Mouse (Mus musculus) stomach, embryonic 15.5 days (tissue): Measurements from ENCODE around the gene Tmem221. TPM values are rescaled to one million over a fixed set of nuclear protein-coding genes. Genes with fewer than 3 reads are reported as not detected.

Source experiments
- ATAC-seq: fragments of 200-750 bp; cut with Nextera tagmentation; 2 replicates; pipeline ENCODE4 v1.8.0; 2017; ENCODE audit warnings: low read depth, moderate number of reproducible peaks, moderate TSS enrichment; ENCODE audit not compliant: insufficient read depth, low FRiP score
- H3K27ac ChIP-seq: fragments of 300-500 bp; sonication (generic); 2 replicates; pipeline ENCODE4 v1.5.1; 2015; ENCODE audit warnings: mild to moderate bottlenecking, inconsistent platforms
- H3K27me3 ChIP-seq: fragments of 300-500 bp; sonication (generic); replicated peaks from 2 replicates; pipeline ENCODE4 v1.6.1; 2015; ENCODE audit warnings: inconsistent platforms
- H3K36me3 ChIP-seq: fragments of 300-500 bp; sonication (generic); 2 replicates; pipeline ENCODE4 v1.6.1; 2015; ENCODE audit warnings: inconsistent platforms
- H3K4me1 ChIP-seq: fragments of 300-500 bp; sonication (generic); 2 replicates; pipeline ENCODE4 v1.6.1; 2015; ENCODE audit warnings: inconsistent platforms
- H3K4me2 ChIP-seq: fragments of 300-500 bp; sonication (generic); 2 replicates; pipeline ENCODE4 v1.6.1; 2015; ENCODE audit warnings: mild to moderate bottlenecking, inconsistent platforms
- H3K4me3 ChIP-seq: fragments of 300-500 bp; sonication (generic); replicated peaks from 2 replicates; pipeline ENCODE4 v1.5.1; 2015; ENCODE audit warnings: inconsistent platforms
- H3K9ac ChIP-seq: fragments of 300-500 bp; sonication (generic); 2 replicates; pipeline ENCODE4 v1.6.1; 2015; ENCODE audit warnings: inconsistent platforms
- H3K9me3 ChIP-seq: fragments of 300-500 bp; sonication (generic); 2 replicates; pipeline ENCODE4 v1.6.1; 2016; ENCODE audit warnings: inconsistent platforms
- WGBS: fragments of 180-500 bp; shearing (Covaris S2); methylation state at CpG from one replicate; pipeline ENCODE4 v1.1.7; 2015; 5-methylcytosine and 5-hydroxymethylcytosine counted together
- polyA plus RNA-seq: library from polyadenylated mRNA; unstranded; fragments of >200 nt; fragmentation: Nextera tagmentation; extraction: Ambion mirVana; gene quantifications from 2 replicates; pipeline ENCODE4 v1.2.1, GENCODE M21; 2015

The Tmem221 gene
- polyA plus RNA-seq, 1 experiment from 2014 or later, result 4.0 TPM

DNA sequence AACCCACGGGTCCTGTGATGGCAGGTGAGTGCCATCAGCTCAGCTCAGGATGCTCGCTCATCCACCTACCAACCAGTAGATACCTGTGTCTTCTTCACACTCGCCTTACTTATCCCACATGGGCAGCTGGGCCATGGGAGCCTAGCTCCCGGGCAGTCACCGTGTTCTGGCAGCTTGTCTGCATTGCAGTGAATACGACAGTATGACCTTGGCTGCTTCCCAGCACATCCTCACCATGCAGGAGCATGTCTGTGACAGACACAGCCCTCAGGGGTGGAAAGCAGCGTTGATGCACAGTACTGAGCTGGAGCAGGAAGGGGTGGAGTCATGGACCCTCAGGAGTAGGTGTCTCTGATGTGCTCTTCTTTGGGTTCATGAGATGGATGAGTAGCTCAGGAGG is 15.8 kb upstream of the Tmem221 start:
- Histone ChIP-seq H3K36me3 (no peaks in the 10 kb centered on the region), H3K4me2 (no peak overlapping the region), H3K9ac (no peak overlapping the region), H3K9me3 (no peaks in the 10 kb centered on the region), H3K27me3 (no peaks in the 10 kb centered on the region), H3K27ac (no peak overlapping the region), H3K4me1 (peaks cover 7% of the 10 kb centered on the region; the same call in 1 of the 2 replicates), H3K4me3 (no peak overlapping the region)
- 70% methylated on average over 7 of the region's 7 CpGs for WGBS
- ATAC-seq, result no peak

DNA sequence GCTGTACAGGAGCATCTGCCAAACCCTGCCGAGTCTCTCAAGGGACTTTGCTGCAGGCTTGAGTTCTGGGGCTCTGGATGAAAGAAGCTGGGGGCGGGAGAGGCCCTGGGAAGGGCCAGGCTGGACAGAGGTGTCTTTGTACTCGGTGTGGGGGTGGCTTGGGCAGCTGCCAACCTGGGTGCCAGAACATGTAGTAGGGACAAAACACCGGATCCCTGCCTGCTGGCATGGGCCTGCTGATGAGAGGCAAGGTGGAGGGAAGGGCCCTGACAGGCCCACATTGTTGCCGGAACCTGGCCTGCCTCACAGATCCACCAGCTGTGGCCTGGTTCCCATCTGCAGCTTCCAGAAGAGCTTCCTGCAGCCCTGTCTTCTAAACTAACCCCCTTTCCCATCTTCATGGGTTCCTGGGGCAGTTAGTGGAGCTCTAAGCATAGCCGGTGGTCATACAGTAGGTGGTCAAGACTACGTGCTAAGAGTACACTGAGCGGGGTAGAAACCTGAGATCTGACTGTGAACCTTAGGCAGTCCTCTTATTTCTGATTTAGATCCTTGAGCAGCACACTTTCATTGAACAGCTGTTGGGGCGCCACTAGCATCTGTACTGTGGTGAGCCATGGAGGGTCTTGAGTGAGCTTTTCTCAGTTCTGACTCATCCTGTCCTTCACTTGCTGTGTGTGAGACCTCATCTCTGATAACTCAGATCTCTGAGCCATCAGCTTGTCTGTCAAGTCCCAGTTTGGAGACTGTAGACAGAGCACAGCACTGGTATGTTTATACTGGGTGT is 14.4 kb upstream of the Tmem221 start:
- no peaks in the 10 kb centered on the region for H3K27me3 ChIP-seq
- H3K4me3 ChIP-seq, result no peak overlapping the region
- H3K9me3 ChIP-seq, result no peaks in the 10 kb centered on the region
- 63% methylated on average over 9 of the region's 9 CpGs for WGBS
- H3K9ac ChIP-seq, result no peak overlapping the region
- no peaks in the 10 kb centered on the region for H3K36me3 ChIP-seq
- H3K4me2 ChIP-seq, result no peak overlapping the region
- peaks cover 17% of the 10 kb centered on the region for H3K4me1 ChIP-seq
- no peak for ATAC-seq
- peak overlapping the region; percentile 52 for H3K27ac ChIP-seq

DNA sequence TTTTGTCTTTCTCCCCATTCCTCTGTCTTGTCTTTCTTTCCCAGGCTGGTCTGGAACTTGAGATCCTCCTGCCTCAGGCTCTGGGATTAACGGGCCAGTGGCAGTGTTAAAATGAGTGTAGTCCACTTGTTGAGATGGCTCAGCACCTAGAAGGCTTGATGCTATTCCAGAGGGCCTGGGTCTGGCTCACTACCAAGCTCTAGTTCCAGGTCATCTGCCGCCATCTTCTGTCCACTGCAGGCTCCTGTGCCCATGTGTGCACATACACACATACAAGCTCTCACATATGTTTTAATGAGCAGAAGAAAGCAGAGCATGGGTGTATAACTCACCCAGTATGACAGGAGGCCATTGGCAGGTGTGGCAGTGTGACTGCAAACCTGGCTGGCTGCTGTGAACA is 13.4 kb upstream of the Tmem221 start:
- H3K9me3 ChIP-seq, result no peaks in the 10 kb centered on the region
- no peak overlapping the region for H3K4me3 ChIP-seq
- H3K36me3 ChIP-seq, result no peaks in the 10 kb centered on the region
- H3K4me2 ChIP-seq, result no peak overlapping the region
- H3K27ac ChIP-seq, result 0 out of 2 replicates have a peak overlapping the region, but pooled peaks have one; percentile 52
- peaks cover 17% of the 10 kb centered on the region for H3K4me1 ChIP-seq
- H3K9ac ChIP-seq, result no peak overlapping the region
- H3K27me3 ChIP-seq, result no peaks in the 10 kb centered on the region
- WGBS, result 86% methylated on average over 2 of the region's 2 CpGs
- no peak for ATAC-seq

DNA sequence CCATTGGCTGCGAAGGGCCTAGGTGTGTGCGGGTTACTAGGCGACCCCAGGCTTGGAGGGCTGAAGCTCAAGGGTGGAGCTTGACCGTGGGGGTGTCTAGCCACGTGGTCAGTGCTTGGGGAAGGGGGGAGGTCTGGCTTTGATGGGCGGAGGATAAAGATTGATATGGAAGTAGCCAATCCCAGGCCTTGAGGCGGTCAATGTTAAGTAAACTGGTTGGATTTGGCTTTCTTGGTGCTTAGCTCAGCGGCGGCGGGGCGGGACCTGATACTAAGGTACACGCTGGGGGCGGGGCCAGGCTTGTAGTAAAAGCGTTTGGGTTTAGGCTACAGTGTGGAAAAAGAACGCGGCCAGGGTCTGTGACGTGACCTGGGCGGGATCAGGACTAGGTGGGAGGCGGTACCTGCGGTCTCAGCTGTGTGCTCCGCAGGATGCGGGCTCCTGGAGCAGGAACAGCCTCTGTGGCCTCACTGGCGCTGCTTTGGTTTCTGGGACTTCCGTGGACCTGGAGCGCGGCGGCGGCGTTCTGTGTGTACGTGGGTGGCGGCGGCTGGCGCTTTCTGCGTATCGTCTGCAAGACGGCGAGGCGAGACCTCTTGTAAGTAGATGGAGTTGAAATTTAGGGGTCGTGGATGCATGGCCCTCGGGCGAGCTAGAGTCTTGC is 11.8 kb upstream of the Tmem221 start:
- no peaks in the 10 kb centered on the region for H3K9me3 ChIP-seq
- ATAC-seq, result peak; percentile 91
- H3K4me1 ChIP-seq, result peaks cover 17% of the 10 kb centered on the region
- peak overlapping the region; percentile 47 for H3K9ac ChIP-seq
- peak overlapping the region; percentile 88 for H3K4me2 ChIP-seq
- under 1% methylated on average over 41 of the region's 41 CpGs for WGBS
- H3K36me3 ChIP-seq, result no peaks in the 10 kb centered on the region
- no peaks in the 10 kb centered on the region for H3K27me3 ChIP-seq
- peak overlapping the region; percentile 67 for H3K4me3 ChIP-seq
- H3K27ac ChIP-seq, result peak overlapping the region; percentile 94

DNA sequence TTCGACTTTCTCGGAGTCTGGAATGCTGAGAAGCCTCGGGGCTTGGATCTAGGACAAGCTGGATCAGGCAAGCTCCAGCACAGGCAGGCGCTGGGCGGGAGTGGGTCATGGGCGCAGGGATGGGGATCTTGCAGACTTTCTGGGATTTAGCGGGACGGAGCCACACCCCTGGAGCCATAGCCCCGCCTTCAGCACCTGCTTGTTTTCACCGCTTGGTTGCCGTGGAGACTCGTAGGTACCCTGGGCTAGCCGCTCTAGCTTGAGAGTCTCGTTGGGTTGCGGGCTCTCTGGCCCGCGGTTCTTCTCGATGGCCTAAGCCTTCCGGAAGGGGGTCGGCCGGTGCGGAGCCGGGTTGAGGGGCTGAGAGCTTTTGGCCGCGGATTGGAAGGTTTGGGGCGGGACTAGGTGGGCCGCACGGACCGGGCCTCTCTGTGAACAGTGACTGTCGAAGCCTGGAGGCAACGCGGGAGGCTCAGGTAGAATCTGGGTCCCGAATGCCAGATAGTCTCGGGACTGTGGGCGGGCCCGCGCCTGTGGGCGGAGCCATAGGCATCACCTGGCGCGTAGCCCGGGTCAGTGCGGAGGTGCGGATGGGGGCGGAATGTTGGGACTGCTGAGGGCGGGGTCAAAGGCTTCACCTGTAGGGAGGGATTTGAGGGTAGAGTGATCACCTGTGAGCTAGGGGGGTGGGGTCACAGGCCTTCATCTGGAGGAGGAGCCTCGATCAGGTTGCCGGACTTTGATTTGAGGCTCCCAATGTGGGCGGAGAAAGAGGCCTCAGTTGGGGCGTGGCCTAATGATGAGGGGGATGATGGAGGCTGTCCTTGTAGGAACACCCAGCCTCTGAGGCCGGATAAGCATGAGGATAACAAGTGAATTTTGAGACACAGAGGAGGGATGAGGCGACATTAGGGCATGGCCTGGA is 11.0 kb upstream of the Tmem221 start:
- Histone ChIP-seq H3K4me3 (peak overlapping the region; percentile 67), H3K9me3 (no peaks in the 10 kb centered on the region), H3K4me2 (peak overlapping the region; percentile 88), H3K4me1 (peaks cover 17% of the 10 kb centered on the region), H3K36me3 (no peaks in the 10 kb centered on the region), H3K27ac (peak overlapping the region; percentile 94), H3K9ac (peak overlapping the region; percentile 10; the same call in 1 of the 2 replicates), H3K27me3 (no peaks in the 10 kb centered on the region)
- peak; percentile 74 for ATAC-seq
- under 1% methylated on average over 51 of the region's 51 CpGs for WGBS

DNA sequence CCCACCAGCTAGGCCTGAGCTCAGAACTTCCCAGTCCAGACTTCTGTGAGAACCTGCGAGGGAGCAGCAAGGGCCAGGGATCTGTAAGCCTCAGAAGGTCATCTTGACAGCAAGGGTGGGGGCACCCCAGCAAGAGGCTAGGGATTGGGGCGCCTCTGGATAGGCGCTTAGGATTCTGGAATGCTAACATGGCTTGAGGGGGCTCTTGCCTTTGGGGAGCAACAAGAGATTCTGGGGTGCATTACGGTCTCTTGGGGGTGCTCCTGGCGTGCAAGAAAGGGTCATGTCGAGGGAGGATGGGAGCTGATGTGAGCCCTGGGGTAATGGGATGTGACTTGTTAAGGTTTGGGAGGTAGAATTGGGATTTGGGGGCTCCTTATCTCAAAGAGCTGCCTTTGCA is 10.3 kb upstream of the Tmem221 start:
- no peaks in the 10 kb centered on the region for H3K9me3 ChIP-seq
- H3K4me2 ChIP-seq, result peak overlapping the region; percentile 88
- WGBS, result 32% methylated on average over 6 of the region's 6 CpGs
- H3K9ac ChIP-seq, result 0 out of 2 replicates have a peak overlapping the region, but pooled peaks have one; percentile 10
- H3K4me3 ChIP-seq, result peak overlapping the region; percentile 67
- no peak for ATAC-seq
- peak overlapping the region; percentile 94 for H3K27ac ChIP-seq
- H3K36me3 ChIP-seq, result no peaks in the 10 kb centered on the region
- peaks cover 17% of the 10 kb centered on the region for H3K4me1 ChIP-seq
- H3K27me3 ChIP-seq, result no peaks in the 10 kb centered on the region

DNA sequence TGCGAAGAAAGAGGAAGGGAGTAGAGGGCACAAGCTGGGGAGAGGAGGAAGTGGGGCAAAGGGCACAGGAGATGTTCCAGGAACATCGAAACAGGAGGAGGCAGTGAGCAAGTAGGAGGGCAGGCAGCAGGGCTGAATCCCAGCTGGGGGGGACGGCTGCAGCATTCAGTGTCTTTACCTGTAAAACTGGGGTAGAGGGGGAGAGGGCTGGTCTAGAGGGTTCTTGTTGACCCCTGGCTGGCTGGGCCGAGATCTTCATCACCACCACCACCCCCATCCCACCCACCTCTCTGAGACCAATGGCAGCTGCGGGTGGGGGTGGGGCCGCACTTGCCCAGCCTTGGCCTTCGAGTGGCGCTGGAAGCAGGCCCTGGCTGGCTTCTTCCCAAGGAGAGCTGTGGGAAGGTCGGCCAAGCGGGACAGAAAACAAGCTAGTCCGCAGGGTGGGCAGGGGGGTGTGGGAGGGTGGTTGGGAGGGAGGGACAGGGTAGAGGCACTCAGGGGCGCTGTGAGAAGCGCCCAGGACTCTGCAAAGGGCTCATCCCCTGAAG is 9.8 kb upstream of the Tmem221 start, which contains the start of gene Slc27a1:
Gene Slc27a1 (plus strand): TSS at position 496 of the 551 bp plus-strand sequence.
- Histone ChIP-seq H3K4me1 (peaks cover 17% of the 10 kb centered on the region), H3K27ac (peak within 1 kb of the TSS; percentile 94), H3K9ac (peak within 1 kb of the TSS; percentile 10; the same call in 1 of the 2 replicates), H3K27me3 (no peaks in the 10 kb centered on the region), H3K9me3 (no peaks in the 10 kb centered on the region), H3K4me2 (peak within 1 kb of the TSS; percentile 88), H3K36me3 (no peaks in the 10 kb centered on the region), H3K4me3 (peak within 1 kb of the TSS; percentile 67)
- ATAC-seq, result no peak
- WGBS, result 21% methylated on average over 13 of the region's 13 CpGs

DNA sequence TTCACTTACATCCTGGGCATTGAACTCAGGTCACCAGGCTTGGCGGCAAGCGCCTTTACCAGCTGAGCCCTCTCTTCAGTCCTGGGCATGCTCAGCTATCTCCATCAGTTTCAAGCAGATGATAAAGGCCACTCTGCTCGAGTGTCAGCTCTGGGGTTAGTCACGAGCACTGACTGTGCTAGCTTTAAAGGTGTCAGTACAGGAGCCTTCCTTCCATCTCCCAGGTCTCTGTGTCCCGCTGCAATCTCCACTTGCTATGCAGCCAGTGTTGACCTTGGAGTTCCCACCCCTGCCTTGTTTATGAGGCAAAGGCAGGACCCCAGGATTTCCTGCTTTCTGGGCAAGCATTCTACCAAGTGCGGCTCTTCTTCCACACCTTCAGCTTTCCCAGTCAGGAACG is 8.9 kb upstream of the Tmem221 start:
- H3K9ac ChIP-seq, result no peak overlapping the region
- H3K36me3 ChIP-seq, result no peaks in the 10 kb centered on the region
- H3K4me1 ChIP-seq, result peaks cover 23% of the 10 kb centered on the region
- H3K27me3 ChIP-seq, result peaks cover 1% of the 10 kb centered on the region; the same call in 1 of the 2 replicates
- 73% methylated on average over 7 of the region's 7 CpGs for WGBS
- no peaks in the 10 kb centered on the region for H3K9me3 ChIP-seq
- no peak overlapping the region for H3K4me3 ChIP-seq
- no peak for ATAC-seq
- no peak overlapping the region for H3K4me2 ChIP-seq
- H3K27ac ChIP-seq, result no peak overlapping the region

DNA sequence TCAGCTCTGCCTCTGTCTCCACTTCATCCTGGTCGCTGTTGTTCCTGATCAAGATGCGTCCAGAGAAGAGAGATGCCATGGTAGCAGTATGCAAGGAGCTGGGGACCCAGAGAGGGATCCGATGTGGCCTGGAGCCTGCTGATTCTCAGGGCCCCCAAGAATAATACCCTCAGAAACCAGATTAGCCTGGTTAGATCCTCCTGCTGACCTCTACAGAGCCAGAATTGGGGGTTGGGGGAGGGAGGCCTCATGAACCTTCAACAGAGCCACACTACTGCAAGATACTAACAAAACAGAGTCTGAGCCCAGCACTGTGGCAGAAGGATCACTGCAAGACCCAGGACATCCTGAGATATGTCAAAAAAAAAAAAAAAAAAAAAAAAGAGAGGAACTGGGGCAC is 7.8 kb upstream of the Tmem221 start, which contains the start of gene Nxnl1:
Gene Nxnl1 (minus strand): TSS at position 101 of the 400 bp plus-strand sequence.
- ATAC-seq, result no peak
- Histone ChIP-seq H3K4me3 (no peak within 1 kb of the TSS), H3K4me2 (no peak within 1 kb of the TSS), H3K9ac (no peak within 1 kb of the TSS), H3K4me1 (peaks cover 26% of the 10 kb centered on the region), H3K27me3 (peaks cover 9% of the 10 kb centered on the region; the same call in 1 of the 2 replicates), H3K9me3 (no peaks in the 10 kb centered on the region), H3K27ac (no peak within 1 kb of the TSS), H3K36me3 (no peaks in the 10 kb centered on the region)
- 73% methylated on average over 3 of the region's 3 CpGs for WGBS

DNA sequence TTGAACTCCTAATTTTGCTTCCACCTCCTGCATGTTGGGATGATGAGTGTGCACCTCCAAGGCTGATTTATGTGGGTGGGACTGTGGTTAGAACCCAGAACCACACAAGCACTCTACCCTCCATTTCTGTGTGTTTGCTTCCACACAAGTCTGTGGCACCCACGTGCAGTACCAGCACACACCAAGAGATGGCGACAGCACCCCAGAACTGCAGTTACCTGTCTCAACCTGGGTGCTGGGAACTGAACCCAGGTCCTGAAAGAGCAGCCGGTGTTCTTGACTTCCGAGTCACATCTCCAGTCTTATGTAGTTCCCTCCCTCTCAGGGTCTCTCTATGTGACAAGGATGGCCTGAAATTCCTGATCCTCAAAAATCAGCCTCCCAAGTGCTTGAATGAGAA is 5.3 kb upstream of the Tmem221 start:
- no peaks in the 10 kb centered on the region for H3K36me3 ChIP-seq
- H3K4me1 ChIP-seq, result peaks cover 15% of the 10 kb centered on the region
- WGBS, result 88% methylated on average over 4 of the region's 4 CpGs
- H3K27me3 ChIP-seq, result peaks cover 26% of the 10 kb centered on the region
- no peak overlapping the region for H3K9ac ChIP-seq
- no peak overlapping the region for H3K4me3 ChIP-seq
- no peak overlapping the region for H3K27ac ChIP-seq
- H3K9me3 ChIP-seq, result no peaks in the 10 kb centered on the region
- H3K4me2 ChIP-seq, result no peak overlapping the region
- ATAC-seq, result no peak

DNA sequence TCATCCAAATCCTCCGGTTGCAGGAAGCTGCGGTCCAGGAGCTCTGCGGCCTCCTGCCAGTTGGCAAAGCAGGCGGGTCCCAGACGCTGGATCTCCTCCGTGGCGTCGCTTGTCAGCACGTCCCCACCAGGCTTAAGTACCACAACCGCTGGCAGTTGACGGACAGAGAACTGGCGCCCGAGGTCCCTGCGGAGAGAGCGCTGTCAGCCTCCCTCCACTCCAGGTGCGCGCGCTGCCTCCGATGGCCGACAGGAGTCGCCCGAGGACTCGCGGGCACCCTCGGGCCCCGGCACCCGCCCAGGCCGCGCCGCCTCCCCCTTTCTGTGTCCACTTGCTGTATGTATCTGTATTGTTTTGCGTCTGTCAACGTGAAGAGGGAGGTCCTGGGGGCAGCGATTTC is 4.1 kb upstream of the Tmem221 start:
- no peak overlapping the region for H3K9ac ChIP-seq
- WGBS, result 1% methylated on average over 33 of the region's 33 CpGs
- ATAC-seq, result no peak

More for the DNA sequence above, 4.1 kb upstream of the Tmem221 start:
- H3K9me3 ChIP-seq, result no peaks in the 10 kb centered on the region
- peaks cover 17% of the 10 kb centered on the region; the same call in 1 of the 2 replicates for H3K4me1 ChIP-seq
- H3K4me2 ChIP-seq, result peak overlapping the region; percentile 60
- no peak overlapping the region for H3K27ac ChIP-seq
- peak overlapping the region; percentile 27 for H3K4me3 ChIP-seq
- peaks cover 38% of the 10 kb centered on the region for H3K27me3 ChIP-seq
- H3K36me3 ChIP-seq, result no peaks in the 10 kb centered on the region
